Mouse (Mus musculus) megakaryocyte progenitor cell, adult 5-6 weeks (primary cell): ENCODE measurements around the gene Ppp1r1c. TPM values are rescaled to one million over a fixed set of nuclear protein-coding genes. Genes with fewer than 3 reads are reported as not detected.
"Not testable (repeated sequence)": the region's sequence is repeated elsewhere in the genome, so short reads cannot be mapped to it uniquely, and the experiment has no call there.

Experiments
- ATAC-seq: replicated peaks from 2 replicates; pipeline ENCODE4 v1.8.0; 2016; ENCODE audit warnings: mild to moderate bottlenecking, moderate TSS enrichment, inconsistent platforms; ENCODE audit not compliant: poor library complexity
- total RNA-seq, 2 experiments: library from RNA; stranded (forward) in 1 of 2; stranded (reverse) in 1 of 2; fragments of 157-497, 149-512 nt in 1 of 2; fragments of 200-1000 nt in 1 of 2; gene quantifications; 2 replicates each; pipeline versions ENCODE4 v1.2.3 to v1.2.4; 2015 to 2017

Ppp1r1c gene
- total RNA-seq, 2 experiments from 2014 or later = not detected

DNA sequence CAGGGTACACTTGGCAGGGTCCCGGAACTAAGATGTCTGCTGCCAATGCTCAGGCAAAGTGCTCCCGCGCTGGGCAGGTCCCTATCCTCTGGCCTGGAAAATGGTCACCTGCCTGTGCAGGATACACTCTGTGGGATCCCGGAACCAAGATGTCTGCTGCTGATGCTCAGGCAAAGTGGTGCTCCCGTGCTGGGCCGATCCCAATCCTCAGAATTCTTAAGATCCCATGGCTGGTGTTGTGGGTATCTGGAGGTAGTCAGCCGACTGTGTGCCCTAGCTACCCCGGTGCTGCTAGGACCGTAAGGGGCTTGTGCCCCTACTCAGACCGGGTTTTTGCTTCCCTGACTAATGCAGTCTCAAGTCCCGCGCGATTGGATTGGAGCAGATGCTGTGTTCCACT lies 139.8 kb downstream of the Ppp1r1c start:
- not testable (repeated sequence) for ATAC-seq

DNA sequence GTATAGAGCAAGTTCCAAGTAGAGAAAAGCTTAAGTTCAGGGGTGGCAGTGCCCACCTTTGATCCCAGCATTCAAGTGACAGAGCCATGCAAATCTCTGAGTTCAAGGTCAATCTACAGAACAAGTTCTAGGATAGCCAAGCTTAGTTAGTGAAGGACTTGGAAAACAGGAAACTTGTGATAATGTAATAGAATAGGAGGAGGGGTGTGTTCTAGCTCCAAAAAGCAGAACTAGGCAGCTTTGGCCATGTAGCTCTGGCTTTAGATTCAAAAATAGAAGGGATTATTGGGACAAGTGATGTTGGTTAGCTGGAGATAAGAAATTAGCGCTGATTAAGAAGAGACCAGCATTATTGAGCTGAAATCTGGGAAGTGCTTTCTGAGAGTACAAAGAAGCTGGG lies 149.3 kb downstream of the Ppp1r1c start:
- ATAC-seq = 0 out of 2 replicates have a peak, but pooled peaks have one; percentile 31

DNA sequence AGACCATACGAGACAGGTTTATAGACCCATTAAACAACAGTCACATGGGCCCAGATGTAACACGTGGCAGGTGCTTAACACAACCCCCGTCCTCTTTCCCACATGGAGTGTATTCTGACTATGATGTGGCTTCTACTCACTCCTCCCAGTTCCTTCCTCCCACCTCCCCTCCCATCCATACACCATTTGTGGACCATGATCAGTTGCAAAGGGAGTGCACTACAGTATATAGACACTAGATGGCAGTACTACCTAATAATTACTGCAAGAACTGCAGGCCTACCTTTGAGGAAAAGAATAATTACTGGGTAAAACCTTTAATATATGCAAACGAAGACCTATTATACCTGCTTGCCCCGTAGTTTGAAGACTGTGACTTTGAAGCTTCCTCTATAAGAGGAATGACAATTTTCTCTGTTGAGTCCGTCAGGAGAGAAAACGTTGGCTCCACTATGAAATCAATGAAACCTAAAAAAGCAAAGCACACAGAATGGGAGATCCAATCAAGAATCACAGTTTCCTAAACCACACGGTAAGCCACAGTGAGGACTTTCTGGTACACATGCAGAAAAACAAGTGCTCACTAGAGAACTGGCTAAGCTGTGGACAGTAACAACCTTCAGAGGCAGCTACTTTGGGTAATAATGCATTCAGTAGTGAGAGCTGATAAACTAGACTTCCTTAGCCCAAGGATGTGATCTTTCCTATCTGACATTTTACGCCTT lies 157.9 kb downstream of the Ppp1r1c start:
- ATAC-seq = peak; percentile 100

Other genes starting within 250 kb of the Ppp1r1c start
- 16.9 and 21.0 TPM in 2 replicates for gene Itprid2, start 72.4 kb upstream of the Ppp1r1c start, total RNA-seq (2015)
- 11.1 and 12.1 TPM in 2 replicates for gene Itprid2, start 72.4 kb upstream of the Ppp1r1c start, total RNA-seq (2017)